Mouse (Mus musculus): ENCODE measurements at regions not wholly inside any gene's neighbourhood (a gene's known extent, or its start where the extent isn't known, plus 50 kb on each side); places are given as distances from the start of the nearest gene placed in this dataset.
"Not testable (repeated sequence)": the region's sequence is repeated elsewhere in the genome, so short reads cannot be mapped to it uniquely, and the experiment has no call there.

DNA sequence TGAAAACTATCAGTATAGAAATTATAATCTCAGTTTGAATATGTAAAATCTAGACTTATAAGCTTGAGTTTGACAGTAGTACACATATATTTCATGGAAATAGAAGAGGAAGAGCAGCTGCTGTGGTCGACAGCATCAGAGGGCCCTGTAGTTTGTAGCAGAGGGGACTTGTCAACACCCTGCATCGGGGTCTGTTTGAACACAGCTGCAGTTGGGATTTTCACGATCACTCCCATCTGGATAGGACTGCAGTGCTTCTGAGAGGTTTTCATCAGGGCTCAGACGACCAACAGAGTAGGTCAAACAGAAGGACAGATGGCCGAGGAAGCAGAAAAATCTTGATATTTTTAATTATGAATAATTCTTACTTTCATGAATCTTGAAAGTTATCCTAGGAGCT, 523.8 kb downstream of the Tpm3-rs7 start:
- H3K9me3 ChIP-seq (ENCODE audit: low read depth, low read length): no peaks in the 10 kb centered on the region
- WGBS: 30% methylated on average over 5 of the region's 5 CpGs
- ATAC-seq (ENCODE audit: insufficient read depth) (no peak; the same call in 1 of the 2 replicates), DNase-seq (peak; percentile 3)
- H3K27ac ChIP-seq (ENCODE audit: low read depth): no peak overlapping the region
- H3K4me1 ChIP-seq (ENCODE audit: insufficient read depth): no peaks in the 10 kb centered on the region
- H3K36me3 ChIP-seq (ENCODE audit: insufficient read depth): no peaks in the 10 kb centered on the region
- no peak overlapping the region for H3K9ac ChIP-seq
- no peaks in the 10 kb centered on the region for H3K27me3 ChIP-seq (ENCODE audit: insufficient read depth, low read length)
- H3K4me3 ChIP-seq (ENCODE audit: low read depth, low read length): no peak overlapping the region
- no peak for TF ChIP-seq CTCF (IDR thresholded peaks at IDR 0.05; ENCODE audit: low read depth)
- H3K4me2 ChIP-seq: no peak overlapping the region

- not testable (repeated sequence) for H3K9me3 ChIP-seq (ENCODE audit: low read depth, low read length); H3K4me1 ChIP-seq (ENCODE audit: insufficient read depth); DNase-seq; H3K4me2 ChIP-seq; H3K27ac ChIP-seq (ENCODE audit: low read depth); ATAC-seq (ENCODE audit: insufficient read depth); H3K27me3 ChIP-seq (ENCODE audit: insufficient read depth, low read length); H3K36me3 ChIP-seq (ENCODE audit: insufficient read depth); H3K4me3 ChIP-seq (ENCODE audit: low read depth, low read length); H3K9ac ChIP-seq
- 89% methylated on average over 1 of the region's 1 CpGs for WGBS
Measured at GRCm38 (mm10) chr14:113847836-113848235, 533.4 kb downstream of the Tpm3-rs7 start.

DNA sequence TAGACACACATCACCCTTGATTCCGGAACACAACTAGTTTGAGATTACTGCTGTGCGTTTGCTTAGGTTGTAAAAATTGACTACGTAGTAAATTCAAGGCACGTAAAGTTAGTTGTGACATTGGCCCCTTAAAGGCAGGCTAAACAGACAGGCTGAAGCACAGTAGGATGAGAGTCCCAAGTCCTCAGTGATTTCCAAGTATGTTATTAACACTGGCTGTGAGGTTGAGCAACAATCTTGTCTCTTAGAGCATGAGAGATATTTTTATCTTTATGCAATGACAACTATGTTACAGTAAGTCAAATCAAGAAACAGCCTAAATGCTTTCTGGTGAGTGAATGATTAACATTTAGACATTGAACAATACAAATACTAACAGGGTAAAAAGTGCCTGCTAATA, 538.6 kb downstream of the Tpm3-rs7 start:
- no peaks in the 10 kb centered on the region for H3K9me3 ChIP-seq (ENCODE audit: low read depth, low read length)
- 92% methylated on average over 4 of the region's 4 CpGs for WGBS
- no peak overlapping the region for H3K4me2 ChIP-seq
- H3K4me3 ChIP-seq (ENCODE audit: low read depth, low read length): no peak overlapping the region
- H3K9ac ChIP-seq: no peak overlapping the region
- H3K4me1 ChIP-seq (ENCODE audit: insufficient read depth): no peaks in the 10 kb centered on the region
- no peak for DNase-seq
- H3K36me3 ChIP-seq (ENCODE audit: insufficient read depth): no peaks in the 10 kb centered on the region
- H3K27ac ChIP-seq (ENCODE audit: low read depth): no peak overlapping the region
- H3K27me3 ChIP-seq (ENCODE audit: insufficient read depth, low read length): no peaks in the 10 kb centered on the region
- ATAC-seq (ENCODE audit: insufficient read depth): no peak
- TF ChIP-seq CTCF (IDR thresholded peaks at IDR 0.05; ENCODE audit: low read depth): no peak

GRCm38 (mm10) chr14:113867123-113868019, 553.0 kb downstream of the Tpm3-rs7 start:
- no peaks in the 10 kb centered on the region for H3K36me3 ChIP-seq (ENCODE audit: insufficient read depth)
- no peak overlapping the region for H3K4me3 ChIP-seq (ENCODE audit: low read depth, low read length)
- H3K9ac ChIP-seq: no peak overlapping the region
- no peak overlapping the region for H3K4me2 ChIP-seq
- H3K27ac ChIP-seq (ENCODE audit: low read depth): no peak overlapping the region
- no peaks in the 10 kb centered on the region for H3K9me3 ChIP-seq (ENCODE audit: low read depth, low read length)
- ATAC-seq (ENCODE audit: insufficient read depth) (no peak), DNase-seq (no peak)
- no peak for TF ChIP-seq CTCF (IDR thresholded peaks at IDR 0.05; ENCODE audit: low read depth)
- 76% methylated on average over 5 of the region's 5 CpGs for WGBS
- no peaks in the 10 kb centered on the region for H3K27me3 ChIP-seq (ENCODE audit: insufficient read depth, low read length)
- H3K4me1 ChIP-seq (ENCODE audit: insufficient read depth): no peaks in the 10 kb centered on the region

DNA sequence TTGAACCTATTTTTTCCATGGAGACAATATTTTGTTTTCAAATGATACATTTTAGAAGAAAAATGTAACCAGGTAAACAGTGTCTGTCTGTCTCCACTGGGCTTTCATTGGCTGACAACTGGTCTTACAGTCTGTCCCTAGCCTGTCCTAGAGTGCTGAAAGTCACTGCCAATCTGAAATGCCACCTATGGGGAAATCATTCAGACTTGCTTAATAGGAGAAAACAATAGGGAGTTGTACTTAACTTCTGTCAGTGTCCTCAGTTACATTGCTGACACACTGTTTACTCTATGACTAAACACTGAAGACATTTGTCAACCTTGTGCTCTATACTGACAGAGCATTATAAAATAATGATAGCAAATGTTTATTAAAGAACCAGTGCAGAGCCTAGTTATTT, 569.2 kb downstream of the Tpm3-rs7 start:
- no peak for DNase-seq
- no peak overlapping the region for H3K9ac ChIP-seq

GRCm38 (mm10) chr14:113886925-113887871, 572.8 kb downstream of the Tpm3-rs7 start:
- no peak overlapping the region for H3K4me2 ChIP-seq
- 79% methylated on average over 6 of the region's 6 CpGs for WGBS
- H3K4me3 ChIP-seq (ENCODE audit: low read depth, low read length): no peak overlapping the region
- no peaks in the 10 kb centered on the region for H3K36me3 ChIP-seq (ENCODE audit: insufficient read depth)
- no peak overlapping the region for H3K9ac ChIP-seq
- H3K27ac ChIP-seq (ENCODE audit: low read depth): no peak overlapping the region
- no peaks in the 10 kb centered on the region for H3K9me3 ChIP-seq (ENCODE audit: low read depth, low read length)
- H3K4me1 ChIP-seq (ENCODE audit: insufficient read depth): no peaks in the 10 kb centered on the region
- no peak for DNase-seq
- TF ChIP-seq CTCF (IDR thresholded peaks at IDR 0.05; ENCODE audit: low read depth): no peak
- no peaks in the 10 kb centered on the region for H3K27me3 ChIP-seq (ENCODE audit: insufficient read depth, low read length)
- no peak for ATAC-seq (ENCODE audit: insufficient read depth)

More for the DNA sequence above, 569.2 kb downstream of the Tpm3-rs7 start:
- no peak for TF ChIP-seq CTCF (IDR thresholded peaks at IDR 0.05; ENCODE audit: low read depth)
- no peak overlapping the region for H3K27ac ChIP-seq (ENCODE audit: low read depth)
- no peak overlapping the region for H3K4me3 ChIP-seq (ENCODE audit: low read depth, low read length)
- no peak for ATAC-seq (ENCODE audit: insufficient read depth)
- H3K9me3 ChIP-seq (ENCODE audit: low read depth, low read length): no peaks in the 10 kb centered on the region
- H3K36me3 ChIP-seq (ENCODE audit: insufficient read depth): no peaks in the 10 kb centered on the region
- no peak overlapping the region for H3K4me2 ChIP-seq
- no peaks in the 10 kb centered on the region for H3K27me3 ChIP-seq (ENCODE audit: insufficient read depth, low read length)
- no peaks in the 10 kb centered on the region for H3K4me1 ChIP-seq (ENCODE audit: insufficient read depth)

DNA sequence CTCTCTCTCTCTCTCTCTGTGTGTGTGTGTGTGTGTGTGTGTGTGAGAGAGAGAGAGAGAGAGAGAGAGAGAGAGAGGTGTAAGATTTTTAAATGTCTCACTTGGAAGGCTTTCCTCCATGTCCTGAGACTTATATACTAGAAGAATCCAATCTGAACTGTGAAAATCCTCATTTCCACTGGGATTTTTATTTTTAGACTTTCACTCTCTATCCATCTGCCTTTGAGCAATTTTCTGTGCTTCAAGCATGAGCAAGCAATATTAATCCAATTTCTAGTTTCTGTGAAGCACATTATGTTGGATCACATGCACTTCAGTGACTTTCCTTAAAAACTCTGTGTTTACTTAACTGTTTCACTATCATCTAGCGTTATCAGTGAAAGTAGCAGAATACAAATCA, 616.4 kb downstream of the Tpm3-rs7 start:
- no peaks in the 10 kb centered on the region for H3K4me1 ChIP-seq (ENCODE audit: insufficient read depth)
- WGBS: 19% methylated on average over 1 of the region's 1 CpGs
- H3K9me3 ChIP-seq (ENCODE audit: low read depth, low read length): no peaks in the 10 kb centered on the region
- H3K9ac ChIP-seq: no peak overlapping the region
- no peak overlapping the region for H3K4me2 ChIP-seq
- TF ChIP-seq CTCF (IDR thresholded peaks at IDR 0.05; ENCODE audit: low read depth): no peak
- no peak for DNase-seq
- no peaks in the 10 kb centered on the region for H3K36me3 ChIP-seq (ENCODE audit: insufficient read depth)
- no peak overlapping the region for H3K4me3 ChIP-seq (ENCODE audit: low read depth, low read length)
- no peak overlapping the region for H3K27ac ChIP-seq (ENCODE audit: low read depth)
- no peak for ATAC-seq (ENCODE audit: insufficient read depth)
- H3K27me3 ChIP-seq (ENCODE audit: insufficient read depth, low read length): no peaks in the 10 kb centered on the region

Measured in lung, embryonic 14.5 days (tissue).